Mouse (Mus musculus) frontal cortex, postnatal 25 days (tissue): ENCODE data around the gene Lipc.
"Not testable (repeated sequence)": the region's sequence is repeated elsewhere in the genome, so short reads cannot be mapped to it uniquely, and the experiment has no call there.

Source experiments
- DNase-seq, 2 experiments: peaks; one replicate each; pipeline ENCODE4 v3.0.0; 2022; ENCODE audit warnings: low spot score in 2 of 2

Gene Lipc

GRCm38 (mm10) chr9:70859233-70859632 lies 92.8 kb downstream of the Lipc start:
- DNase-seq: no peak

- DNase-seq: no peak
Observed at GRCm38 (mm10) chr9:70855868-70856267, 96.2 kb downstream of the Lipc start.

- DNase-seq: no peak
Observed at GRCm38 (mm10) chr9:70854950-70855349, 97.1 kb downstream of the Lipc start.

- not testable (repeated sequence) for DNase-seq
Observed at GRCm38 (mm10) chr9:70853081-70853480, 98.9 kb downstream of the Lipc start.

- no peak for DNase-seq
Observed at GRCm38 (mm10) chr9:70851533-70851932, 100.5 kb downstream of the Lipc start.

- no peak for DNase-seq
Observed at GRCm38 (mm10) chr9:70848135-70848770, 103.8 kb downstream of the Lipc start.

GRCm38 (mm10) chr9:70847627-70848051 lies 104.4 kb downstream of the Lipc start:
- no peak for DNase-seq

GRCm38 (mm10) chr9:70843270-70843669 lies 108.8 kb downstream of the Lipc start:
- DNase-seq: no peak

GRCm38 (mm10) chr9:70842300-70842941 lies 109.6 kb downstream of the Lipc start:
- no peak for DNase-seq

GRCm38 (mm10) chr9:70841426-70842215 lies 110.4 kb downstream of the Lipc start:
- no peak for DNase-seq

- no peak for DNase-seq
Observed at GRCm38 (mm10) chr9:70840861-70841341, 111.1 kb downstream of the Lipc start.

GRCm38 (mm10) chr9:70838132-70838911 lies 113.7 kb downstream of the Lipc start:
- no peak for DNase-seq

GRCm38 (mm10) chr9:70834730-70835154 lies 117.3 kb downstream of the Lipc start:
- no peak for DNase-seq

GRCm38 (mm10) chr9:70834217-70834616 lies 117.8 kb downstream of the Lipc start:
- DNase-seq: no peak

- no peak for DNase-seq
Observed at GRCm38 (mm10) chr9:70833111-70833908, 118.7 kb downstream of the Lipc start.

- DNase-seq: no peak
Observed at GRCm38 (mm10) chr9:70832231-70832630, 119.8 kb downstream of the Lipc start.

GRCm38 (mm10) chr9:70830844-70831529 lies 121.0 kb downstream of the Lipc start:
- DNase-seq: no peak

- no peak for DNase-seq
Observed at GRCm38 (mm10) chr9:70829784-70830488, 122.1 kb downstream of the Lipc start.

GRCm38 (mm10) chr9:70827911-70828310 lies 124.1 kb downstream of the Lipc start:
- no peak for DNase-seq

- no peak for DNase-seq
Observed at GRCm38 (mm10) chr9:70824103-70824502, 127.9 kb downstream of the Lipc start.
